Comparison of ENCODE assay signal across 14 mouse cellular contexts in genomic region chr8:94428420-94428819, GRCm38 (mm10). TPM values are rescaled to one million over a fixed set of nuclear protein-coding genes. Genes with fewer than 3 reads are reported as not detected.
"Had no signal": no experiment of that assay in that cellular context is flagged by ENCODE, and none has a peak within 500 bp of the region (broad histone marks: within the 10 kb centered on the region; RNA-seq: fewer than 3 reads in every experiment).

No protein-coding gene starts in this region.

- H3K4me3 ChIP-seq: lung, embryonic 15.5 days; megakaryocyte, embryonic 14.5 days; midbrain, embryonic 13.5 days; midbrain, embryonic 15.5 days; neural tube, embryonic 12.5 days; stomach, embryonic 15.5 days had no signal

- ATAC-seq: midbrain, embryonic 13.5 days; midbrain, embryonic 15.5 days had no signal

- H3K27ac ChIP-seq: lung, embryonic 15.5 days; macrophage; midbrain, embryonic 13.5 days; midbrain, embryonic 15.5 days; neural tube, embryonic 12.5 days; stomach, embryonic 15.5 days; stomach, postnatal 0 days had no signal

- DNase-seq: lung, adult 2 months; right cerebral cortex, postnatal 14 days; thymus, adult 2 months; thymus, postnatal 25 days; thymus, postnatal 4 days had no signal

RNA-seq across cellular contexts. Expression of gene Nlrc5, which starts 5.7 kb away (rescaled TPM):
- polyA plus RNA-seq: midbrain, embryonic 11.5 days had no signal
